In the genomic region with DNA sequence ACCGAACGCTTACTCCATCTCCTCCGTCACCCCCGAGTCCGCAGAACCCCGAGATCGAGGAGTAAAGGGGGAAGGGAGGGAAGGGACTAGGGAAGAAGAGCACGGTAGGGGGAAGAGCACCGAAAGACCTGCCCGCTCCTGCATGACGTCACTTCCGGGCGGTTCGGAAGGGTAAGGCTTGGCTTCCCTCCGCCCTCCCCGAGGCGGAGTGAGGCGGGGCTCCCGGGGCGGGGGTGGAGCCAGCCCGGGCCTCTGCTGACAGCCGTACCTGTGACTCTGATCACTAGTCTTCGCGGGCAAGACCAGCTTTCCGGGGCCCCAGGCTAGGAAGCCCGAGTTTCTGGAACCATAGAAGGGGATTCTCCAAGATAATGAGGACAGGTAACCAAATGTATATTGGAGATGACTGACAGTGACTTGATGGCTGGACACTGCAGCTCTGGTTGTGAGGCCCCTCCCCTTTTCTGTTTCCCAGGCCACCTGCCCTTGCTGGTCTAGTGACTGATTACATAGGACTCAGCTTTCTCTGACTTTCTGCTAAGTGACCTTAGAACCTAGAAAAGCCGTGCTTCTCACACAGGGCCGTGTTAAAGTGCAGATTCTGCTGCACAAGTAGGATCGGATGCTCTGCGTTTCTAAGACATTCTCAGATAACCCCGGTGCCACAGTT, we compare ENCODE assay signal across 8 mouse cellular contexts. TPM values are rescaled to one million over a fixed set of nuclear protein-coding genes. Genes with fewer than 3 reads are reported as not detected.
DNase-seq lines count a peak whose midpoint lies in the region; ATAC-seq and TF ChIP-seq lines count a peak whose summit lies in the region.

Gene Scyl2, minus strand, starts transcription at position 147 of the 670 bp plus-strand sequence.

- peak; percentile 96 for ATAC-seq in embryonic facial prominence, embryonic 13.5 days (ENCODE audit: insufficient number of reproducible peaks, insufficient read depth, low FRiP score, low TSS enrichment, low read depth)
- peak; percentile 98 for ATAC-seq in limb, embryonic 13.5 days (ENCODE audit: low FRiP score, low read depth)
- ATAC-seq in midbrain, embryonic 16.5 days: peak; percentile 98

- no peaks in the 10 kb centered on the region; the same call in 1 of the 2 replicates for H3K27me3 ChIP-seq in embryonic facial prominence, embryonic 13.5 days
- H3K27me3 ChIP-seq in heart, adult 2 months (ENCODE audit: control insufficient read depth, insufficient read depth, low read length): no peaks in the 10 kb centered on the region
- no peaks in the 10 kb centered on the region for H3K27me3 ChIP-seq in limb, embryonic 13.5 days
- H3K27me3 ChIP-seq in midbrain, embryonic 16.5 days (ENCODE audit: control insufficient read depth, insufficient read depth, low read depth, low read length): no peaks in the 10 kb centered on the region

- peaks cover 4% of the 10 kb centered on the region for H3K79me2 ChIP-seq in heart, adult 2 months (replicated peaks; ENCODE audit: control insufficient read depth, insufficient read depth, low read length)

- DNase-seq in 3134 (ENCODE audit: extremely low read depth, insufficient read length, low spot score): peak; percentile 86
- peak; percentile 97 to 99 for DNase-seq in adrenal gland, postnatal 36 days
- peak; percentile 95 to 97 for DNase-seq in heart, adult 2 months
- peak; percentile 95 to 96 for DNase-seq in kidney, adult 8-10 months
- peak; percentile 93 to 98 for DNase-seq in spleen, postnatal 10 days (ENCODE audit: low spot score in 2 of 2)

- H3K4me1 ChIP-seq in embryonic facial prominence, embryonic 13.5 days: peaks cover 7% of the 10 kb centered on the region
- no peaks in the 10 kb centered on the region; the same call in 1 of the 2 replicates for H3K4me1 ChIP-seq in heart, adult 2 months (ENCODE audit: control insufficient read depth, insufficient read depth, low read length)
- H3K4me1 ChIP-seq in limb, embryonic 13.5 days: peaks cover 14% of the 10 kb centered on the region
- H3K4me1 ChIP-seq in midbrain, embryonic 16.5 days (ENCODE audit: control insufficient read depth, insufficient read depth, low read length): peaks cover 20% of the 10 kb centered on the region

- H3K36me3 ChIP-seq in embryonic facial prominence, embryonic 13.5 days: peaks cover 9% of the 10 kb centered on the region; the same call in 1 of the 2 replicates
- peaks cover 2% of the 10 kb centered on the region; the same call in 1 of the 2 replicates for H3K36me3 ChIP-seq in heart, adult 2 months (ENCODE audit: control insufficient read depth, insufficient read depth, low read length)
- peaks cover 3% of the 10 kb centered on the region; the same call in 1 of the 2 replicates for H3K36me3 ChIP-seq in limb, embryonic 13.5 days
- no peaks in the 10 kb centered on the region; the same call in 1 of the 2 replicates for H3K36me3 ChIP-seq in midbrain, embryonic 16.5 days (ENCODE audit: control insufficient read depth, insufficient read depth, low read length)

- peak within 1 kb of the TSS; percentile 81 for H3K4me2 ChIP-seq in embryonic facial prominence, embryonic 13.5 days
- peak within 1 kb of the TSS; percentile 86 for H3K4me2 ChIP-seq in limb, embryonic 13.5 days (replicated peaks)
- H3K4me2 ChIP-seq in midbrain, embryonic 16.5 days (ENCODE audit: low read length): peak within 1 kb of the TSS; percentile 69

- TF ChIP-seq CTCF in heart, adult 2 months (IDR thresholded peaks at IDR 0.05): no peak

- whole genome bisulfite sequencing in embryonic facial prominence, embryonic 13.5 days: 6% methylated on average over 31 of the region's 31 CpGs
- 2% methylated on average over 31 of the region's 31 CpGs for WGBS in heart, adult 2 months
- WGBS in limb, embryonic 13.5 days: 6% methylated on average over 28 of the region's 31 CpGs
- WGBS in midbrain, embryonic 16.5 days: 6% methylated on average over 30 of the region's 31 CpGs

- H3K9me3 ChIP-seq in embryonic facial prominence, embryonic 13.5 days: no peaks in the 10 kb centered on the region
- no peaks in the 10 kb centered on the region for H3K9me3 ChIP-seq in limb, embryonic 13.5 days
- H3K9me3 ChIP-seq in midbrain, embryonic 16.5 days (replicated peaks; ENCODE audit: control insufficient read depth, low read length, poor library complexity, severe bottlenecking): no peaks in the 10 kb centered on the region

- H3K9ac ChIP-seq in embryonic facial prominence, embryonic 13.5 days: peak within 1 kb of the TSS; percentile 96
- peak within 1 kb of the TSS; percentile 74 for H3K9ac ChIP-seq in heart, adult 2 months (ENCODE audit: low read depth, low read length)
- H3K9ac ChIP-seq in limb, embryonic 13.5 days: peak within 1 kb of the TSS; percentile 94
- peak within 1 kb of the TSS; percentile 96 for H3K9ac ChIP-seq in midbrain, embryonic 16.5 days (ENCODE audit: low read depth, low read length)

- intact Hi-C loops in heart, adult 2 months (cut with DNase I): loop anchor here (2.0 kb wide), 1 partner anchor 47 kb away; the partner anchor contains the start of gene Actr6

- TF ChIP-seq POLR2A in heart, adult 2 months (IDR thresholded peaks at IDR 0.05; ENCODE audit: insufficient read depth, low read depth, low read length): peak; percentile 81

- H3K4me3 ChIP-seq in embryonic facial prominence, embryonic 13.5 days: peak within 1 kb of the TSS; percentile 98
- H3K4me3 ChIP-seq in heart, adult 2 months: peak within 1 kb of the TSS; percentile 87
- peak within 1 kb of the TSS; percentile 97 for H3K4me3 ChIP-seq in limb, embryonic 13.5 days
- peak within 1 kb of the TSS; percentile 54 for H3K4me3 ChIP-seq in midbrain, embryonic 16.5 days (ENCODE audit: low read depth, low read length)

- TF ChIP-seq EP300 in heart, adult 2 months (IDR thresholded peaks at IDR 0.05; ENCODE audit: insufficient read depth, low read depth, low read length): no peak

- H3K27ac ChIP-seq in embryonic facial prominence, embryonic 13.5 days: peak within 1 kb of the TSS; percentile 28; the same call in 1 of the 2 replicates
- peak within 1 kb of the TSS; percentile 89 for H3K27ac ChIP-seq in heart, adult 2 months
- H3K27ac ChIP-seq in limb, embryonic 13.5 days: peak within 1 kb of the TSS; percentile 55; the same call in 1 of the 2 replicates
- peak within 1 kb of the TSS; percentile 84 for H3K27ac ChIP-seq in midbrain, embryonic 16.5 days (ENCODE audit: low read length)

RNA-seq across cellular contexts. Expression of gene Scyl2, which starts in this region (rescaled TPM):
- 10 to 100 TPM; 43.8 to 47.6 TPM for total RNA-seq in adrenal gland, postnatal 36 days (2021)
- 8.6 and 9.5 TPM in 2 replicates for polyA plus RNA-seq in embryonic facial prominence, embryonic 13.5 days (2015; fragmentation: Nextera tagmentation; extraction: Ambion mirVana)
- total RNA-seq in heart, adult 2 months (2021): 10 to 100 TPM; 15.4 to 16.2 TPM
- polyA plus RNA-seq in heart, adult 2 months (2012; rRNA removed): 8.2 and 14.3 TPM in 2 replicates
- polyA plus RNA-seq in limb, embryonic 13.5 days (2015; fragmentation: Nextera tagmentation; extraction: Ambion mirVana): 7.4 and 8.0 TPM in 2 replicates
- polyA plus RNA-seq in midbrain, embryonic 16.5 days (2015; fragmentation: Nextera tagmentation; extraction: Ambion mirVana): 7.8 and 9.8 TPM in 2 replicates

Comparison
In these comparisons a context has a peak if more than half of its experiments do, and no peak if none do; other contexts are left out.
1. Peak in every context shown above with its lines: DNase-seq, ATAC-seq, H3K4me3 ChIP-seq and H3K27ac ChIP-seq.
2. H3K27ac ChIP-seq: peak in every context shown above with its lines; median percentile 89 in heart, adult 2 months; 84 in midbrain, embryonic 16.5 days; 55 in limb, embryonic 13.5 days; 28 in embryonic facial prominence, embryonic 13.5 days.